Mouse (Mus musculus) heart, embryonic 12.5 days (tissue): Measurements from ENCODE around the gene Card9. TPM values are rescaled to one million over a fixed set of nuclear protein-coding genes. Genes with fewer than 3 reads are reported as not detected.

Source experiments
- ATAC-seq: fragments of 200-750 bp; cut with Nextera tagmentation; 2 replicates; pipeline ENCODE4 v1.8.0; 2017; ENCODE audit warnings: moderate TSS enrichment, moderate library complexity; ENCODE audit not compliant: insufficient number of reproducible peaks, low FRiP score
- H3K27ac ChIP-seq: fragments of 300-500 bp; sonication (generic); 2 replicates; pipeline ENCODE4 v1.5.1; 2016; ENCODE audit warnings: mild to moderate bottlenecking, moderate library complexity; ENCODE audit not compliant: poor library complexity, severe bottlenecking
- H3K27me3 ChIP-seq: fragments of 300-500 bp; sonication (generic); replicated peaks from 2 replicates; pipeline ENCODE4 v1.6.1; 2016; ENCODE audit warnings: mild to moderate bottlenecking, moderate library complexity
- H3K36me3 ChIP-seq: fragments of 300-500 bp; sonication (generic); 2 replicates; pipeline ENCODE4 v1.6.1; 2016; ENCODE audit warnings: mild to moderate bottlenecking, moderate library complexity
- H3K4me1 ChIP-seq: fragments of 300-500 bp; sonication (generic); replicated peaks from 2 replicates; pipeline ENCODE4 v1.6.1; 2016; ENCODE audit warnings: mild to moderate bottlenecking
- H3K4me2 ChIP-seq: fragments of 300-500 bp; sonication (generic); 2 replicates; pipeline ENCODE4 v1.6.1; 2016; ENCODE audit warnings: mild to moderate bottlenecking, moderate library complexity
- H3K4me3 ChIP-seq: fragments of 300-500 bp; sonication (generic); 2 replicates; pipeline ENCODE4 v1.5.1; 2016; ENCODE audit warnings: mild to moderate bottlenecking
- H3K9ac ChIP-seq: fragments of 300-500 bp; sonication (generic); 2 replicates; pipeline ENCODE4 v1.6.1; 2016; ENCODE audit warnings: mild to moderate bottlenecking, moderate library complexity
- H3K9me3 ChIP-seq: fragments of 300-500 bp; sonication (generic); replicated peaks from 2 replicates; pipeline ENCODE4 v1.6.1; 2016; ENCODE audit warnings: mild to moderate bottlenecking, moderate library complexity
- WGBS: fragments of 180-500 bp; shearing (Covaris S2); methylation state at CpG from one replicate; pipeline ENCODE4 v1.1.7; 2016; 5-methylcytosine and 5-hydroxymethylcytosine counted together
- polyA plus RNA-seq: library from polyadenylated mRNA; unstranded; fragments of >200 nt; fragmentation: Nextera tagmentation; extraction: Ambion mirVana; gene quantifications from 2 replicates; pipeline ENCODE4 v1.2.1, GENCODE M21; 2016

Gene Card9
- 0.56 and 0.58 TPM in 2 replicates for polyA plus RNA-seq

- Histone ChIP-seq H3K4me3 (no peak within 1 kb of the TSS), H3K4me1 (peaks cover 13% of the 10 kb centered on the region), H3K9me3 (no peaks in the 10 kb centered on the region), H3K9ac (no peak within 1 kb of the TSS), H3K36me3 (peaks cover 30% of the 10 kb centered on the region), H3K27ac (no peak within 1 kb of the TSS), H3K4me2 (no peak within 1 kb of the TSS), H3K27me3 (no peaks in the 10 kb centered on the region)
- no peak for ATAC-seq
- 52% methylated on average over 3 of the region's 3 CpGs for WGBS
Measured at GRCm38 (mm10) chr2:26360772-26361171, at the start of gene Card9. TSS of gene Card9 (minus strand) at chr2:26360918.

- Histone ChIP-seq H3K36me3 (peaks cover 54% of the 10 kb centered on the region), H3K4me2 (no peak overlapping the region), H3K4me3 (no peak overlapping the region), H3K4me1 (peaks cover 35% of the 10 kb centered on the region), H3K27ac (no peak overlapping the region), H3K9ac (no peak overlapping the region), H3K27me3 (no peaks in the 10 kb centered on the region), H3K9me3 (no peaks in the 10 kb centered on the region)
- ATAC-seq: no peak
- 71% methylated on average over 5 of the region's 5 CpGs for WGBS
Measured at GRCm38 (mm10) chr2:26410091-26410490, 49.4 kb upstream of the Card9 start.

GRCm38 (mm10) chr2:26409362-26409761, 48.6 kb upstream of the Card9 start:
- Histone ChIP-seq H3K36me3 (peaks cover 48% of the 10 kb centered on the region), H3K9ac (no peak overlapping the region), H3K27me3 (no peaks in the 10 kb centered on the region), H3K4me3 (peak overlapping the region; percentile 88; the same call in 1 of the 2 replicates), H3K27ac (no peak overlapping the region), H3K4me1 (peaks cover 38% of the 10 kb centered on the region), H3K4me2 (peak overlapping the region; percentile 98), H3K9me3 (no peaks in the 10 kb centered on the region)
- no peak for ATAC-seq
- 58% methylated on average over 3 of the region's 3 CpGs for WGBS

- H3K27ac ChIP-seq: peak within 1 kb of the TSS; percentile 63
- H3K9me3 ChIP-seq: no peaks in the 10 kb centered on the region
- H3K9ac ChIP-seq: peak within 1 kb of the TSS; percentile 95
- H3K4me2 ChIP-seq: peak within 1 kb of the TSS; percentile 98
- WGBS: under 1% methylated on average over 57 of the region's 57 CpGs
- peak within 1 kb of the TSS; percentile 88 for H3K4me3 ChIP-seq
- peaks cover 42% of the 10 kb centered on the region for H3K36me3 ChIP-seq
- ATAC-seq: peak; percentile 95
- H3K4me1 ChIP-seq: peaks cover 38% of the 10 kb centered on the region
- H3K27me3 ChIP-seq: no peaks in the 10 kb centered on the region
Measured at GRCm38 (mm10) chr2:26408515-26409356, 48.0 kb upstream of the Card9 start, which contains the start of gene Inpp5e. TSS of gene Inpp5e (minus strand) at chr2:26409203.

- Histone ChIP-seq H3K27ac (no peak overlapping the region), H3K27me3 (no peaks in the 10 kb centered on the region), H3K4me1 (peaks cover 33% of the 10 kb centered on the region), H3K4me3 (no peak overlapping the region), H3K9me3 (no peaks in the 10 kb centered on the region), H3K9ac (no peak overlapping the region), H3K4me2 (no peak overlapping the region), H3K36me3 (peaks cover 48% of the 10 kb centered on the region)
- 62% methylated on average over 8 of the region's 8 CpGs for WGBS
- no peak for ATAC-seq
Measured at GRCm38 (mm10) chr2:26403306-26403705, 42.6 kb upstream of the Card9 start.

GRCm38 (mm10) chr2:26402265-26402664, 41.5 kb upstream of the Card9 start:
- no peak overlapping the region for H3K27ac ChIP-seq
- H3K9me3 ChIP-seq: no peaks in the 10 kb centered on the region
- no peak overlapping the region for H3K9ac ChIP-seq
- H3K4me2 ChIP-seq: no peak overlapping the region
- no peak overlapping the region for H3K4me3 ChIP-seq
- H3K4me1 ChIP-seq: peaks cover 23% of the 10 kb centered on the region
- WGBS: 81% methylated on average over 1 of the region's 1 CpGs
- H3K36me3 ChIP-seq: peaks cover 58% of the 10 kb centered on the region
- H3K27me3 ChIP-seq: no peaks in the 10 kb centered on the region
- ATAC-seq: no peak

GRCm38 (mm10) chr2:26401023-26401422, 40.3 kb upstream of the Card9 start:
- H3K4me1 ChIP-seq: peaks cover 11% of the 10 kb centered on the region
- no peak overlapping the region for H3K4me3 ChIP-seq
- H3K9me3 ChIP-seq: no peaks in the 10 kb centered on the region
- peaks cover 67% of the 10 kb centered on the region for H3K36me3 ChIP-seq
- H3K27ac ChIP-seq: no peak overlapping the region
- H3K27me3 ChIP-seq: no peaks in the 10 kb centered on the region
- WGBS: 84% methylated on average over 4 of the region's 4 CpGs
- ATAC-seq: no peak
- H3K4me2 ChIP-seq: no peak overlapping the region
- no peak overlapping the region for H3K9ac ChIP-seq

GRCm38 (mm10) chr2:26400296-26400695, 39.6 kb upstream of the Card9 start:
- Histone ChIP-seq H3K4me2 (no peak overlapping the region), H3K27ac (no peak overlapping the region), H3K36me3 (peaks cover 74% of the 10 kb centered on the region), H3K9me3 (no peaks in the 10 kb centered on the region), H3K9ac (no peak overlapping the region), H3K4me3 (no peak overlapping the region), H3K4me1 (peaks cover 3% of the 10 kb centered on the region; the same call in 1 of the 2 replicates), H3K27me3 (no peaks in the 10 kb centered on the region)
- 83% methylated on average over 5 of the region's 5 CpGs for WGBS
- no peak for ATAC-seq

- H3K27me3 ChIP-seq: no peaks in the 10 kb centered on the region
- no peak overlapping the region for H3K4me3 ChIP-seq
- WGBS: 69% methylated on average over 5 of the region's 5 CpGs
- ATAC-seq: 0 out of 2 replicates have a peak, but pooled peaks have one; percentile 26
- no peak overlapping the region for H3K27ac ChIP-seq
- H3K4me1 ChIP-seq: peaks cover 2% of the 10 kb centered on the region; the same call in 1 of the 2 replicates
- no peak overlapping the region for H3K4me2 ChIP-seq
- peaks cover 80% of the 10 kb centered on the region for H3K36me3 ChIP-seq
- H3K9me3 ChIP-seq: no peaks in the 10 kb centered on the region
- no peak overlapping the region for H3K9ac ChIP-seq
Measured at GRCm38 (mm10) chr2:26399647-26400046, 38.9 kb upstream of the Card9 start.

GRCm38 (mm10) chr2:26398978-26399377, 38.3 kb upstream of the Card9 start:
- 85% methylated on average over 8 of the region's 8 CpGs for WGBS
- Histone ChIP-seq H3K9ac (no peak overlapping the region), H3K4me3 (no peak overlapping the region), H3K9me3 (no peaks in the 10 kb centered on the region), H3K27ac (no peak overlapping the region), H3K36me3 (peaks cover 87% of the 10 kb centered on the region), H3K27me3 (no peaks in the 10 kb centered on the region), H3K4me2 (no peak overlapping the region), H3K4me1 (no peaks in the 10 kb centered on the region; the same call in 1 of the 2 replicates)
- ATAC-seq: no peak

- H3K36me3 ChIP-seq: peaks cover 76% of the 10 kb centered on the region
- no peaks in the 10 kb centered on the region for H3K9me3 ChIP-seq
- no peak overlapping the region for H3K4me3 ChIP-seq
- no peak overlapping the region for H3K27ac ChIP-seq
- no peak overlapping the region for H3K4me2 ChIP-seq
- H3K9ac ChIP-seq: no peak overlapping the region
- H3K27me3 ChIP-seq: no peaks in the 10 kb centered on the region
- no peak for ATAC-seq
- 90% methylated on average over 6 of the region's 6 CpGs for WGBS
- peaks cover 20% of the 10 kb centered on the region for H3K4me1 ChIP-seq
Measured at GRCm38 (mm10) chr2:26391617-26392016, 30.9 kb upstream of the Card9 start.
